Mouse (Mus musculus) G1E (cell line): Measurements from ENCODE around the gene Ankzf1. TPM values are rescaled to one million over a fixed set of nuclear protein-coding genes. Genes with fewer than 3 reads are reported as not detected.

Experiments
- ATAC-seq: 2 replicates; pipeline ENCODE4 v1.8.0; 2016; ENCODE audit warnings: mild to moderate bottlenecking; ENCODE audit not compliant: insufficient number of reproducible peaks, poor library complexity, low FRiP score, severe bottlenecking; ENCODE audit errors: extremely low read depth
- DNase-seq: peaks from one replicate; pipeline ENCODE4 v3.0.0; 2012; ENCODE audit warnings: low spot score
- H3K27me3 ChIP-seq: 2 replicates; pipeline ENCODE4 v1.6.1; 2012; ENCODE audit warnings: mild to moderate bottlenecking, low read length, inconsistent platforms; ENCODE audit not compliant: insufficient read depth
- H3K36me3 ChIP-seq: replicated peaks from 2 replicates; pipeline ENCODE3; 2012; ENCODE audit warnings: mild to moderate bottlenecking, inconsistent platforms
- H3K4me1 ChIP-seq: 2 replicates; pipeline ENCODE4 v1.6.1; 2012; ENCODE audit warnings: low read depth, low read length, inconsistent platforms, mixed read lengths; ENCODE audit not compliant: insufficient read depth
- H3K4me3 ChIP-seq: 2 replicates; pipeline ENCODE4 v1.5.1; 2012; ENCODE audit warnings: low read depth, mild to moderate bottlenecking, inconsistent platforms, low read length, moderate library complexity, mixed read lengths
- H3K9me3 ChIP-seq: replicated peaks from 2 replicates; pipeline ENCODE4 v1.6.1; 2012; ENCODE audit warnings: inconsistent platforms
- CTCF ChIP-seq: IDR thresholded peaks from 2 replicates; pipeline ENCODE4 v1.5.1; 2012; ENCODE audit warnings: low read depth, low read length, inconsistent platforms, mixed read lengths
- GATA1 ChIP-seq: IDR thresholded peaks from 2 replicates; pipeline ENCODE4 v1.6.1; 2012; ENCODE audit warnings: borderline replicate concordance, low read length, inconsistent platforms, mixed read lengths
- GATA2 ChIP-seq: IDR thresholded peaks from 2 replicates; pipeline ENCODE4 v1.6.1; 2012; ENCODE audit warnings: low read depth, low read length, inconsistent platforms, borderline replicate concordance
- POLR2AphosphoS5 ChIP-seq: IDR thresholded peaks from 2 replicates; pipeline ENCODE4 v1.6.1; 2012; ENCODE audit warnings: low read depth, low read length, inconsistent platforms; ENCODE audit not compliant: insufficient replicate concordance
- TAL1 ChIP-seq: conservative IDR thresholded peaks from 2 replicates; pipeline ENCODE4 v1.6.1; 2012; ENCODE audit warnings: low read depth, low read length, inconsistent platforms, mixed read lengths
- polyA plus RNA-seq: library from polyadenylated mRNA; stranded (reverse); fragments of >175 nt; gene quantifications from 2 replicates; pipeline ENCODE4 v1.2.3, GENCODE M21; 2012
- total RNA-seq, 2 experiments: library from RNA; stranded (forward) in 1 of 2; stranded (reverse) in 1 of 2; fragments of 200-1000 nt in 1 of 2; fragments of >200 nt in 1 of 2; fragmentation: Nextera tagmentation in 1 of 2; gene quantifications; 2 replicates each; pipeline ENCODE4 v1.2.3; 2014 to 2017

Gene Ankzf1
- total and polyA plus RNA-seq, 3 experiments, result 22.9 to 57.4 (median 50.4) TPM

DNA sequence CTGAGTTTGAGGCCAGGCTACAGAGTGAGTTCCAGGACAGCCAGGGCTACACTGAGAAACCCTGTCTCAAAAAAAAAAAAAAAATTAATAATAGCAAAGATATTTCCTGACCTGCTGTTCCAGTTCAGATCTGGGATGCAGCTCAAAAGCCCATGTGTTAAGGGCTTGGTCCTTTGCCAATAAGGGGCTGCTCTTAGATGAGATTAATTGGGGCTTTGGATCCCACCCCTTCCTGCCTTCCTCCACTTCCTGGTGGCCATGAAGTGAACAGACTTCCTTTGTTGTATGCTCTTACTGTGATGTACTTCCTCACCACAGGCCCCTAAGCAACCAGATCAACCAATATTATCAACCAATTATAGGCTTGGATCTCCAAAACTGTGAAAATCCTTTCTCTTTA is 4.8 kb upstream of the Ankzf1 start:
- no peak for DNase-seq
- TF ChIP-seq CTCF, result no peak
- TF ChIP-seq POLR2AphosphoS5, result no peak
- no peak for TF ChIP-seq GATA1
- no peak for TF ChIP-seq TAL1
- no peak for TF ChIP-seq GATA2
- ATAC-seq, result no peak
- H3K9me3 ChIP-seq, result peaks cover 3% of the 10 kb centered on the region; the same call in 1 of the 2 replicates
- H3K4me3 ChIP-seq, result no peak overlapping the region
- H3K4me1 ChIP-seq, result peaks cover 47% of the 10 kb centered on the region
- H3K27me3 ChIP-seq, result no peaks in the 10 kb centered on the region; the same call in 1 of the 2 replicates
- H3K36me3 ChIP-seq, result peaks cover 86% of the 10 kb centered on the region

DNA sequence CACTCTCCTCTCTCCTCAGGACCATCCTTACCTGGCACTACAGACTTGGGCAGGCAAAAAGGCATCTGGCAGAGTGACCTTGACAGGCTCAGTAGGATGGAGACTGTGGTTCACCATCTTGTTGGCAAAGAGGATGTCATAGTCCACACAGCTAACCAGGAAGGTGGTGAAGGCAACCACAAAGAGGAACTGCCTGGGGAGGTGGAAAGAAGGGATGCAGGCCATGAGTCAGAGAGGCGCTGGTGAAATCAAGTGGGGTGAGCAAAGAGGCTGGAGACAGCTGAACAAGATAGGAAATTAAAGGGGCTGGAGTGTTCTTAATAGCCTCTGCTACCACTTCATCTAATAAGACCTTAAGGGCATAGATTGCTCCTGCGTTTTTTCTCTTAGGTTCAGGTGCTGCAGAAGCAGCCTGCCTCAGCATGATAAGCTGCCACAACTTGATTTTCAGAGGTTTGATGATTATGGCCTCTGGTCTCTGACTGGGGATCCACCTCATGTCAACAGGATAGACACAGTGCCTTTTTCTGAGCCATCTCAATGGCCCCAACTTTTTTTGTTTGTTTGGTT is 4.0 kb upstream of the Ankzf1 start:
- DNase-seq (peak; percentile 40), ATAC-seq (no peak)
- no peaks in the 10 kb centered on the region; the same call in 1 of the 2 replicates for H3K27me3 ChIP-seq
- H3K36me3 ChIP-seq, result peaks cover 77% of the 10 kb centered on the region
- H3K4me3 ChIP-seq, result no peak overlapping the region
- peaks cover 50% of the 10 kb centered on the region for H3K4me1 ChIP-seq
- TF ChIP-seq CTCF (no peak), GATA2 (no peak), POLR2AphosphoS5 (no peak), TAL1 (peak; percentile 18; the same call in 1 of the 2 replicates)
- no peaks in the 10 kb centered on the region for H3K9me3 ChIP-seq

DNA sequence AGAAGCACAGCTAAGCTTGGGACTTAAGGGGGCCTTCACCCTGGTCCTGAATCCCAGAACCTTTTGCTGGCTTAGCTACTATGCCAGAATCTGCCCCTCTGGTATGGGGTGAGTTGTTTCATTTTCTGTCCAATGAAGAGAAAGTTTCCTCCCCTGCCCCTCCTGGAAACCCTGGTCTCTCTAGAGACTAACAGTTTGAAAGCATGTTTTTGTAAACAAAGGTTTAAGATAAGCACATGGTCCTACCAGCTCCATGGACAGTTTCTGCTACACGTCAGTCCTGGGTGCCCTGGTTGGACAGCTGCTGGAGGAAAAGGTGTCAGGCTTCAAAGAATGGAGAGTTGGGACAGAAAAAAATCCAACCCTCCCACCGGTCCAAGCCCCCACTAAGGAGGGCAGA is 1.4 kb upstream of the Ankzf1 start:
- DNase-seq (no peak), ATAC-seq (no peak)
- Histone ChIP-seq H3K36me3 (peaks cover 72% of the 10 kb centered on the region), H3K9me3 (no peaks in the 10 kb centered on the region), H3K27me3 (no peaks in the 10 kb centered on the region), H3K4me1 (peaks cover 52% of the 10 kb centered on the region), H3K4me3 (peak overlapping the region; percentile 80; the same call in 1 of the 2 replicates)
- TF ChIP-seq GATA2 (no peak), GATA1 (no peak), TAL1 (no peak)

DNA sequence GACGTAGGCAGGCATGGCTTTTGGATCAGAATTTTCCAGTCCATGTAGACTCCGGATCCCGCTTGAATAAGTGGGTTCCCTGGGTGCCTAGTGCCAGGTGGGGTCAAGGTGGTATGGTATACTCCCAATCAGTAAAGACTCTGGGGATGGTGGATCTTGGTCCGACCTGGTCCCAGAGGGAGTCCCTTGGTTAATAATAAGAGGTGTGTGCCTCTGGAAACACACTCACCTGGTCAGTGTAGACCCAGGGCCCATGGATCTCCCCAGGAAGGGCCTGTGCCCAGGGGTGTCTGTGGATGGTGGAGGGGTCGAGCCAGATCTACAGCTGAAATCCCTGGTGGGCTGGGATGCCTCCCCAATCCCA is 711 bp upstream of the Ankzf1 start:
- Histone ChIP-seq H3K4me1 (peaks cover 47% of the 10 kb centered on the region), H3K9me3 (no peaks in the 10 kb centered on the region), H3K27me3 (no peaks in the 10 kb centered on the region), H3K4me3 (peak overlapping the region; percentile 80), H3K36me3 (peaks cover 72% of the 10 kb centered on the region)
- no peak for ATAC-seq
- DNase-seq, result no peak
- TF ChIP-seq GATA2 (no peak), POLR2AphosphoS5 (no peak), GATA1 (no peak), TAL1 (no peak), CTCF (no peak)

DNA sequence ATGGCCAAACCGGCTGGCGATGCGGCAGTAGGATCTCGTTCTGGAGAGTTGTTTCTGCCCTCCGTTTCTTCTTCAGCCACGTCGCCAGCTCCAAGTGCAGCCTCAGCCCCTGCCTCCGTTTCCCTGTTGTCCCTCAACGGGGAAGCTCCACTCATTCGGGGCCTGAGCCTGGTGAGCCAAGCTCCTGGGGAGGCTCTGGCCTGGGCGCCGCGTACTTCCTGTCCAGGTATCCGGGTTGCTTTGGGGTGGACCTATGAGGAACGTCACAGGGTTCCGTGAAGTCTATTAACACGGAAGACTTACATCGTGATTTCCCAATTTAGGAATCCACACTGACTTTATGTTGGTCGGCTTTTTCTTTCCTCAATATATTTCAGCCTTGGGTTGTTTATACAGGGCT is 501 bp downstream of the Ankzf1 start:
- H3K36me3 ChIP-seq, result peaks cover 72% of the 10 kb centered on the region
- no peaks in the 10 kb centered on the region for H3K9me3 ChIP-seq
- DNase-seq, result peak; percentile 80
- TF ChIP-seq POLR2AphosphoS5, result no peak
- TF ChIP-seq GATA1, result no peak
- TF ChIP-seq GATA2, result no peak
- no peak for TF ChIP-seq TAL1
- TF ChIP-seq CTCF, result no peak
- no peaks in the 10 kb centered on the region for H3K27me3 ChIP-seq
- H3K4me1 ChIP-seq, result peaks cover 47% of the 10 kb centered on the region
- peak overlapping the region; percentile 80 for H3K4me3 ChIP-seq
- peak; percentile 50; the same call in 1 of the 2 replicates for ATAC-seq

DNA sequence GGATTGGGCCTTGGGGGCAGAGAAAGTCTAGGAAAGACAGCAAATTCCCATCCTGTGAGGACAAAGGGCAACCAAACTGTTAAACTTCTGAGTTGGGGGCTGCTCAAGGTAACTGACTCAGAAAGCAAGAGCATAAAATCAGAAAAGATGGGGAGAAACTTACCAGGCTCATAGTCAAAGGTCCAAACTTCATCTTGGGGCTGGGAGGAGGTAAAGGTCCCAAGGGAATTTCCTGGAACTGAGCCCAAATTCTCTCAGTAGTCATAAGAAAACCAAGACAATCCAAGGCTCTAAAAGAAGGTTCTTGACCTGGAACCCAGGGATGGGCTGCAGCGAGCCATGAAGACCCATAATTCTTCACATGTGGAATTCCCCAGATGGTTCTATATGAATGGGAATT is 9.3 kb downstream of the Ankzf1 start:
- ATAC-seq (no peak), DNase-seq (no peak)
- Histone ChIP-seq H3K27me3 (no peaks in the 10 kb centered on the region), H3K9me3 (no peaks in the 10 kb centered on the region), H3K4me1 (no peaks in the 10 kb centered on the region), H3K4me3 (no peak overlapping the region), H3K36me3 (peaks cover 55% of the 10 kb centered on the region)
- TF ChIP-seq GATA2 (no peak), POLR2AphosphoS5 (no peak), TAL1 (no peak), CTCF (no peak), GATA1 (no peak)

DNA sequence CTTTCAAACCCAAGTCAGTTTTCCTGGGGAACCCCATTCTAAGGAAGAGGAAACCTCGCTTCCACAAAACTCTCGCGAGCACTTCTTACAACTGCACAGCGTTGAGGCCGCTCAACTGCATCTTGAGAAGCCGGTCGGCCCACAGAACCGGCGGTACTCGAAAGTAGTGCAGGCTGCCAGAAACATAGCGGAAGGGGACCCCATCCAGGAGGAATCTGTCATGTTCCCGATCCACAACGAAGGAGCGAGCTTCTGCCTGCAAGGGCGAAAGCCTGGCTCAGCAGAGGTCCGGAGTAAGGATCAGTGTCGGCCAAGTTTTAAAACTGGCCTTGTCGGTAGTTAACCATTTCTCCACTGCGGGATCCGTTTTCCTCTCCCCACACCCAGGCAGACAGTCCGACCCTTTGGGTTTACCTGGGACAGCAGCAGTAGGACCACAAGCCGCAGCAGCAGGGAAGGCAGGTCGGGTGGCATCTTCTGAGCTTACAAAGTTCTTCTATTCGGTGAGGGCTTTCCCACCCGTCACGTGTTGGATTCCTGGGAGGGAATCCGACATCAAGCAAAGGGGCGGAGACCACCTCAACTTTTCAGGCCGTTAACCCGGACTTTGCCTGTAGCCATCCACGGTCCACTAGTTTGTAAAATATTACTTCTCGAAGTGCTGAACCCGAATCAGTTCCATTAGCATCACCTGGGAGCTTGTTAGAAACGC is 17.2 kb downstream of the Ankzf1 start:
- Histone ChIP-seq H3K9me3 (no peaks in the 10 kb centered on the region), H3K36me3 (peaks cover 52% of the 10 kb centered on the region), H3K27me3 (no peaks in the 10 kb centered on the region), H3K4me1 (peaks cover 49% of the 10 kb centered on the region), H3K4me3 (no peak overlapping the region; the same call in 1 of the 2 replicates)
- TF ChIP-seq POLR2AphosphoS5 (no peak), GATA1 (no peak), GATA2 (no peak), TAL1 (no peak), CTCF (no peak)
- DNase-seq (no peak), ATAC-seq (no peak)
